ENCODE assay signal across 18 mouse cellular contexts in genomic region chr4:120018426-120018825, GRCm38 (mm10). TPM values are rescaled to one million over a fixed set of nuclear protein-coding genes. Genes with fewer than 3 reads are reported as not detected.
DNase-seq lines count a peak whose midpoint lies in the region; ATAC-seq and TF ChIP-seq lines count a peak whose summit lies in the region.
"Had no signal": no experiment of that assay in that cellular context is flagged by ENCODE, and none has a peak within 500 bp of the region (broad histone marks: within the 10 kb centered on the region; RNA-seq: fewer than 3 reads in every experiment).

No protein-coding gene starts in this region.

- H3K9me3 ChIP-seq in forebrain, embryonic 13.5 days (replicated peaks), result no peaks in the 10 kb centered on the region
- no peaks in the 10 kb centered on the region for H3K9me3 ChIP-seq in forebrain, embryonic 12.5 days
- no peaks in the 10 kb centered on the region for H3K9me3 ChIP-seq in liver, postnatal 0 days (ENCODE audit: low read length)
- H3K9me3 ChIP-seq: liver, embryonic 12.5 days had no signal

- TF ChIP-seq CTCF in brain, embryonic 14.5 days (IDR thresholded peaks at IDR 0.05; ENCODE audit: borderline replicate concordance, extremely low read depth, insufficient read depth, insufficient read length), result no peak
- TF ChIP-seq CTCF in liver, postnatal 0 days (IDR thresholded peaks at IDR 0.05; ENCODE audit: low read depth), result no peak

- no peak for TF ChIP-seq EP300 in liver, postnatal 0 days (IDR thresholded peaks at IDR 0.05; ENCODE audit: low read depth)

- H3K27ac ChIP-seq in forebrain, embryonic 13.5 days, result peak overlapping the region; percentile 32; the same call in 1 of the 2 replicates
- H3K27ac ChIP-seq in forebrain, embryonic 12.5 days, result no peak overlapping the region
- H3K27ac ChIP-seq in liver, postnatal 0 days (ENCODE audit: low read depth), result no peak overlapping the region
- H3K27ac ChIP-seq: liver, embryonic 12.5 days; macrophage had no signal

- no peak overlapping the region for H3K4me2 ChIP-seq in forebrain, embryonic 13.5 days
- H3K4me2 ChIP-seq in forebrain, embryonic 12.5 days, result no peak overlapping the region
- no peak overlapping the region for H3K4me2 ChIP-seq in liver, postnatal 0 days (ENCODE audit: low read depth, low read length)
- H3K4me2 ChIP-seq: liver, embryonic 12.5 days had no signal

- H3K27me3 ChIP-seq in forebrain, embryonic 13.5 days, result no peaks in the 10 kb centered on the region
- H3K27me3 ChIP-seq in forebrain, embryonic 12.5 days, result no peaks in the 10 kb centered on the region; the same call in 1 of the 2 replicates
- H3K27me3 ChIP-seq in liver, postnatal 0 days (ENCODE audit: insufficient read depth, low read length), result no peaks in the 10 kb centered on the region
- H3K27me3 ChIP-seq: liver, embryonic 12.5 days had no signal

- no peaks in the 10 kb centered on the region for H3K36me3 ChIP-seq in forebrain, embryonic 13.5 days (ENCODE audit: poor library complexity, severe bottlenecking)
- H3K36me3 ChIP-seq in forebrain, embryonic 12.5 days (replicated peaks), result no peaks in the 10 kb centered on the region
- no peaks in the 10 kb centered on the region for H3K36me3 ChIP-seq in liver, postnatal 0 days (replicated peaks; ENCODE audit: insufficient read depth, low read length)
- H3K36me3 ChIP-seq: G1E; liver, embryonic 12.5 days had no signal

- ATAC-seq in forebrain, embryonic 13.5 days, result peak; percentile 55; the same call in 1 of the 2 replicates
- ATAC-seq in forebrain, embryonic 12.5 days (ENCODE audit: low FRiP score), result no peak
- ATAC-seq in liver, postnatal 0 days, result no peak
- ATAC-seq: liver, embryonic 12.5 days had no signal

- H3K9ac ChIP-seq in forebrain, embryonic 13.5 days, result no peak overlapping the region
- H3K9ac ChIP-seq in forebrain, embryonic 12.5 days, result no peak overlapping the region
- H3K9ac ChIP-seq in liver, postnatal 0 days (replicated peaks), result no peak overlapping the region
- H3K9ac ChIP-seq: liver, embryonic 12.5 days had no signal

- WGBS in forebrain, embryonic 13.5 days, result 76% methylated on average over 5 of the region's 5 CpGs
- WGBS in forebrain, embryonic 12.5 days, result 89% methylated on average over 5 of the region's 5 CpGs
- 75% methylated on average over 5 of the region's 5 CpGs for WGBS in liver, postnatal 0 days (ENCODE audit: insufficient replicate concordance)

- peak; percentile 38 for DNase-seq in layer of hippocampus, adult 11-12 months (ENCODE audit: low spot score)
- no peak for DNase-seq in layer of hippocampus, adult 18-20 months (ENCODE audit: low spot score in 2 of 2)
- peak; percentile 86 for DNase-seq in brain, embryonic 14.5 days (ENCODE audit: low read depth)
- DNase-seq in frontal cortex, postnatal 36 days (ENCODE audit: low spot score in 2 of 2), result peak; percentile 53 to 59
- no peak for DNase-seq in thymus, postnatal 25 days
- no peak for DNase-seq in liver, postnatal 0 days
- DNase-seq: B cell, adult 2 months; embryo, embryonic 11 days had no signal

- no peaks in the 10 kb centered on the region for H3K4me1 ChIP-seq in forebrain, embryonic 13.5 days
- no peaks in the 10 kb centered on the region for H3K4me1 ChIP-seq in forebrain, embryonic 12.5 days
- no peaks in the 10 kb centered on the region for H3K4me1 ChIP-seq in liver, postnatal 0 days (ENCODE audit: insufficient read depth)
- H3K4me1 ChIP-seq: liver, embryonic 12.5 days had no signal

- no peak for TF ChIP-seq POLR2A in brain, embryonic 14.5 days (IDR thresholded peaks at IDR 0.05; ENCODE audit: borderline replicate concordance, extremely low read depth, insufficient read depth, insufficient read length, poor library complexity, severe bottlenecking)

- no peak overlapping the region for H3K4me3 ChIP-seq in forebrain, embryonic 13.5 days
- no peak overlapping the region for H3K4me3 ChIP-seq in forebrain, embryonic 12.5 days (replicated peaks)
- H3K4me3 ChIP-seq in liver, postnatal 0 days (ENCODE audit: low read depth, low read length), result no peak overlapping the region
- H3K4me3 ChIP-seq: liver, embryonic 12.5 days had no signal

RNA-seq across cellular contexts. Expression of gene AL607142.1, which starts 46.4 kb away (rescaled TPM):
- polyA plus RNA-seq in forebrain, embryonic 13.5 days (2015; fragmentation: Nextera tagmentation; extraction: Ambion mirVana), result not detected in 2 replicates
- not detected in 2 replicates for polyA plus RNA-seq in forebrain, embryonic 12.5 days (2016; fragmentation: Nextera tagmentation; extraction: Ambion mirVana)
- not detected for total RNA-seq in layer of hippocampus, adult 18-20 months (2021)
- not detected in 2 replicates for polyA plus RNA-seq in brain, embryonic 14.5 days (2012; rRNA removed)
- polyA plus RNA-seq in liver, postnatal 0 days (2015; fragmentation: Nextera tagmentation; extraction: Ambion mirVana), result not detected in 2 replicates
- total RNA-seq: G1E; granulocyte monocyte progenitor cell, adult 5-6 weeks; layer of hippocampus, adult 8-10 months had no signal
- polyA plus RNA-seq: G1E; heart, embryonic 16.5 days; intestine, embryonic 14.5 days; liver, embryonic 12.5 days; macrophage; thymus, postnatal 0 days had no signal

Comparison
In these comparisons a context has a peak if more than half of its experiments do, and no peak if none do; other contexts are left out.
1. DNase-seq: peak in layer of hippocampus, adult 11-12 months (single experiment), brain, embryonic 14.5 days (single experiment) and frontal cortex, postnatal 36 days (2 of 2); none in layer of hippocampus, adult 18-20 months (0 of 2), thymus, postnatal 25 days (single experiment) and liver, postnatal 0 days (single experiment).